Mouse (Mus musculus): ENCODE measurements around the gene Pam. TPM values are rescaled to one million over a fixed set of nuclear protein-coding genes. Genes with fewer than 3 reads are reported as not detected.
"Not testable (repeated sequence)": the region's sequence is repeated elsewhere in the genome, so short reads cannot be mapped to it uniquely, and the experiment has no call there.

Gene Pam
- total RNA-seq, 4 experiments from 2014 or later, result 632 to 807 (median 708) TPM

DNA sequence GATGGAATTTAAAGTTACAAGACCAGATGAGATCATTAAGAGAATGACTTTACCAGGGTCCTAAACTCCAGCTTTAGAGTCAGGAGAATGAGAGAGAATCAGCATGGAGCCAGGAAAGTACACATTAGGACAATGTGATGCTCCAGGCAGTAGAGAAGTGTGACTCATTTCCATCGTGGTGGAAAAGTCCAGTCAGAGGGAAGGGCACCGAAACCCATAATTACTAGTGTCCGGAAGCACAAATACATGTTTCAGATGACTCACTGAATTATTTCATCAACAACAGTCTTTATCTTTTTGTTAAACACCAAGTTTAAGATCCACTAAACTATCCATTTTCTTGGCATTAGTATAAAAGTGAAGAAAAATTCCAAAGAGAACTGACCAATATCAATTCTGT, 57.2 kb downstream of the Pam start:
- no peak for DNase-seq (ENCODE audit: low spot score)

DNA sequence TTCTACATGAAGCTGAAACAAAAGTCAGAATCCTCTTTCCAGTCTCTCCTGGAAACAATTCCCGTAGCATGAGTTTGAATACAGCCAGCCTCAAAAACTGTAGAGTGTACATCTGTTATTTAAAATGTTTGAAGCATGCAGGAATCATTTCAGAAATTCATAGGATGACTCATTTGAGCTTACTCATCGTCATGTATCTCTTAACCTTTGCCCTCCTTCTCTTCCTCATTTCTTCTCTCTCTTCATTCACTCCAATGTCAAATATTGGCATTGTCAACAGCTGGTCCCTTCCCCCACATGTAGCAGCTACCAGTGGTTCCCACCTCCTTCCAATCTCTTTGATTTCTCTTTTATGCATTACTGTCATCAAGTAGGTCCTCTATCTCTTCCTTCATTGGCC, 59.7 kb downstream of the Pam start:
- DNase-seq (ENCODE audit: low spot score), result no peak

DNA sequence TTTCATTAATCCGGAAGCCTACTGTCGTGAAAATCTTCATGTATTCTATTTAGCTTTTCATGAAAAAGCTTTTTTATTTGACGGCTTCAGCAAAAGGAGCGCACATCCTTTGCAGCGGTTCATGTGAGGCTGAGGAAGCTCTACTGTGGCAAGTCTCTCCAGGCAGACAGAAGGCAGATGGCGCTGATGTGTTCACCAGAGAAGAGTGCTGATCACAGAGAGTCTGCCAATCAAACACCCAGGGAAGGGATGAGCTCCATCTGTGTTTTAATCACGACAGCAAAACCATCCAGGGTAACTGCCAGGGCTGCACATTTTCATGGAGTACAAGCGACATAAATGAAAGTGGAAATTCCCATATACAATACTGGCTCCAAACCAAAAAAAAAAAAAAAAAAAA, 63.6 kb downstream of the Pam start:
- no peak for DNase-seq (ENCODE audit: low spot score)

DNA sequence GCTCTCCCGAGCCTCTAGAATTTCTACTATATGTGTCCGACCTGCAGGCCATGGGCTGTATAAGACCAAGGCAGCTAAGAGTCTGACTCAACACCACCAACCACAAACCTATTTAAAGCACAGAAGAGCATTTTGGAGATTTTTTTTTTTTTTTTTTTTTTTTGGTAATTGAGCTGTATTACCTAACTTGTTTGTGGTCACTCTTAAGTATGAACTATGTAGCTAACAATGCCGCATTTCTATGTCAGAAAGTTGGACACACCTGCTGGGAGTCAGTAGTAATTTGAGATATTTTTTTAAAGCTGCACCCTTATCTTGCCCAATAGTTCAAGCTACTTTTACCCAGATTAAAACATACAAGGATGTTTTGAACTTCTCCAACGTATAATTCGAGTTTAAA, 66.4 kb downstream of the Pam start:
- DNase-seq (ENCODE audit: low spot score), result no peak

DNA sequence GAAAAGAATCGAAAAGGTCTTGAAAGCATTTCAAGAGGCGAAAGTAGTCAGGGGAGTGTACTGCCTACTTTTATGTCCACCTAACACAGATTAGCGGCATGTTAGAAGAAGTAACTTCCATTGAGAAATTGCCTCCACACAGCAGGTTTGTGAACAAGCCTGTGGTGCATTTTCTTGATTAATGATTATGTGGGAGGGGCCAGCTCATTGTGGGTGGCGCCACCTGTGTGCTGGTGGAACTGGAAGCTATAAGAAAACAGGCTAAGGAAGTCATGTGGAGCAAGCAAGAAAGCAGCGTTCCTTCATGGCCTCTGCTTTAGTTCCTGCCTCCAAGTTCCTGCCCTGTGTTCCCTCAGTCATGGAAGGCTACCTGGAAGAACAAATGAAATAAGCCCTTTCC, 67.0 kb downstream of the Pam start:
- no peak for DNase-seq (ENCODE audit: low spot score)

DNA sequence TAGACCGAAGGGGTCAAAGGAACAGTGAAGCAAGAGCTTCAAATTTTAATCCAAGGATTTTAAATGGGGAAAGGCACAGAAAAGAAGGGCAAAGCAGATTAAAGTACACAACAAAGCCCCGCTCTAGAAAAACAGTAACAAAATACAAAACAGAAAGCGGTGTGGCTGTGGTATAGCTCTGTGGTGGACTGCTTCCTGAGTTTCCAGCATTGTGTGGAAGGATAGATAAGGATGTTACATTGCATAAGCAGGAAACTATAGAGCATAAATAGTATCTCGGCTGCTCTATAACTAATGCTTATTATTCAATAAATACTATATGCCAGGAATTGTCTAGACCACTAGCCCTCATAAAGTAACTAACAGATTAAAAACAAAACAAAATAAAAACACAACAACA, 67.5 kb downstream of the Pam start:
- no peak for DNase-seq (ENCODE audit: low spot score)

DNA sequence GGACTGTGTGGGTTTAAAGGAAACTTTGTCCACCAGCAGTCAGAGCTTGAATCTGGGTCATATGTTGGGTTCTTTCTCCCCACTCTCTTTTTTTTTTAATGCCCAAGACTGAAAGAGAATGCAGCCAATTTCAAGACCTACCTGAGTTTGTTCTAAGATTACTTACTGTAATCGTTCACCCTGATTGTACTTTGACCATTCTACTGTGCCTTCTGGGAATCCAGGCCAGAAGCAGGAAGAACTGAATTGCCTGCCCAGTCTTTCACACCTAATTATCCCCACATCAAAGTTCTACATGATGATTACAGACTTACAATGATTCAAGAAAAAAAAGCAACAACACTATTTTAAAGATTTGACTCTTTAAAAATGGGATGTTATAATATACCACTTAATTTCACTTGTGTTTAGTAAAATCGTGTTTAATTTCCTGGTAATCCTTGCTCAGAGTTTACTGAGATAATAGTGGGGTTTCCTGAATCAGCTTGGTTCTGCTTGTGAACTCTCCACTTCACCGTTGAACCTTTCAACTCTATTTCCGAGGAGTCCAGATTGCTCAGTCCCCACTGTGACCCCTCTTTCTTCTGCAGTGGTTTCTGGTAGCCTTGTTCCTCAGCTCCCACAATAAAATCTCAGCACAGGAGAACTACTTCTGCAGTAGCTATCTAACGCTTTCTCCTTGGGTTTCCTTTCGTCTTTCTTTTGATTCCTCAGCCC, 69.4 kb downstream of the Pam start:
- no peak for DNase-seq (ENCODE audit: low spot score)

DNA sequence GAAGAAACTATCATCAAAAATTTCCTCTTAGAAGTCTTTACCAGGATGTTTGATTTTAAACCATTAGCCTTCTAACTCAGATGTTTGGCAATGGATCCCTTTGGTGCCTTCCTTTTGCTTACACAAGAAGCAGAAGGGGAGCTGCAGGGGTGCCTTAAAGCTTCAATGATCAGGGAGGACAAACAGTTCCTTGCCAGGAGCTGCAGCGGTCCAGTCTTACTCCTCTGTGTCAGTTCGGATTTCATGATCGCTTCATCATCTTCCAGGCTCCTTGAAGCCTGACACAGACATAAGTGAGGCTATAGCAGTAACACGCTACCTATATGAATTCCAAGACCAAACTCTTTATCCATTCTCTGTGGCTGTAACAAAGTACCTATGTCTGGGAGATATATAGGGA, 71.6 kb downstream of the Pam start:
- no peak for DNase-seq (ENCODE audit: low spot score)

DNA sequence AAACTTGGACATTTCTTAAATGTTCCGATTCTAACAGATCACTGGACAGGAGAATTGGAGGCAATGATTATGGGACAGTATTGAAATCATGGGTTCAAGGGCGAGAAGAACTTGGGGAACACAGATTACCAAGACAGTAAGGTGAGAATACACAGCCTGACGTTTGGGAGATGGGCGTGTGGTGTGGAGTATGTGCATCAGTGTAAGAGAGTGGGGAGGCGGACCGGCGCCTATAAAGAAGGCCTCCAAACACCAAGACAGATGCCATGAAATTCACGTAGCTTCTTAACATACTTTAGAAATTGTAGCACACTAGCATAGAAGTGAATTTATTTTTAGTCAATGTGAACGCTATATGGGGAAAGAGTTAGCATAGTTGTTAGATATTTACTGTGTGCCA, 76.5 kb downstream of the Pam start:
- DNase-seq (ENCODE audit: low spot score), result no peak

DNA sequence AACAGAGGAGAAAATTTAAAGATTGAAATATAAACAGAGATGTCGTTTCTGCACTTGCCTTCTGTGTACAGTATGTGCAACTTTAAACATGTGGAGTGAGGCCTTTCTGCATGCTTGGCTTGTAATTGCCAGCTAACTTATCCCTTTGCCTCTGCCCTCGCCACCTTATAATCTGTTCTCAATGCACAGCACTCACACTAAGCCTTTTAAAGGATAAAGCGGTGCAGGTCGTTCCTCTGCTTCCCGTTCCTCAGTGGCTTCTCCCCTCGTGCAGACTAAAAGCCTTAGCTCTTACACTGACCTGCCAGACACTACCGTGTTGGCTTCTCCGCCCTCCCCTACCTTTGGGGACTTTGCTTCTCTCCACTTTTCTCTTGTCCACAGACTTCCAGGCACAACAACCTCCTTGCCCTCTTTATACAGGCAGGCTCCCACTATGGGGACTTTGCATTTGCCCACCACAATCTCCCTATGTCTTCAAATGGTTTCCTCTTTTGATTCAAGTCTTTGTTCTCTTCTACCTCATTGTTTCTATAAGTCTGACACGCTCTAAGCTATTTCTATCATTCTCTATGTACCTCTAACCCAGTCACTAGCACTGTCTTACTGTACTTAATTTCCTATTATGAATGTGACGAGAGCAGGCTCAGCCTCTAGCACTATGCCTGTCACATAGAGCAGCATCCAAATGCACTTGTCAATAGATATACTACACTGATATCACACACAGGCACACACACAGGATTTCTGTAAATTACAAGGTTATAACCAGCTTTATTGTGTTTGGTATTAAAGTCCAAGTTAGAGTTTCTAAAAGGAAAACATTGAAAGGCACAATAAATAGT, 79.2 kb downstream of the Pam start:
- no peak for DNase-seq (ENCODE audit: low spot score)

DNA sequence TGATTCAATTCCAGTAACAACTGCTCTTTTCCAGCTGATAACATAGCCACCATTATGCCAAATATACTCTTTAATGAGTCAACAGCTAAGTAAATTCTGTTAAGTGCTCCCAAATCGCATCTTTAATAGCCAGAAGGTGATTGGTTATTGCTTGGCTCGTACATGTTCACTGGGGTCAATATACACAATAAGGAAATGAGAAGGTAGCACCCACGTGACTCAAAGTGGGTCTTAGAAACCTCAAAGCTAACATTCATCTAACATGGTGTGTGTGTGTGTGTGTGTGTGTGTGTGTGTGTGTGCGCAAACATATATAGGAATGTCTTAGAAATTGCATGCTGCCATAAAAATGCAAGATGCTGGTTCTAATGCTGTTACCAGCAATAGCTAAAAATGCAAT, 79.9 kb downstream of the Pam start:
- no peak for DNase-seq (ENCODE audit: low spot score)

DNA sequence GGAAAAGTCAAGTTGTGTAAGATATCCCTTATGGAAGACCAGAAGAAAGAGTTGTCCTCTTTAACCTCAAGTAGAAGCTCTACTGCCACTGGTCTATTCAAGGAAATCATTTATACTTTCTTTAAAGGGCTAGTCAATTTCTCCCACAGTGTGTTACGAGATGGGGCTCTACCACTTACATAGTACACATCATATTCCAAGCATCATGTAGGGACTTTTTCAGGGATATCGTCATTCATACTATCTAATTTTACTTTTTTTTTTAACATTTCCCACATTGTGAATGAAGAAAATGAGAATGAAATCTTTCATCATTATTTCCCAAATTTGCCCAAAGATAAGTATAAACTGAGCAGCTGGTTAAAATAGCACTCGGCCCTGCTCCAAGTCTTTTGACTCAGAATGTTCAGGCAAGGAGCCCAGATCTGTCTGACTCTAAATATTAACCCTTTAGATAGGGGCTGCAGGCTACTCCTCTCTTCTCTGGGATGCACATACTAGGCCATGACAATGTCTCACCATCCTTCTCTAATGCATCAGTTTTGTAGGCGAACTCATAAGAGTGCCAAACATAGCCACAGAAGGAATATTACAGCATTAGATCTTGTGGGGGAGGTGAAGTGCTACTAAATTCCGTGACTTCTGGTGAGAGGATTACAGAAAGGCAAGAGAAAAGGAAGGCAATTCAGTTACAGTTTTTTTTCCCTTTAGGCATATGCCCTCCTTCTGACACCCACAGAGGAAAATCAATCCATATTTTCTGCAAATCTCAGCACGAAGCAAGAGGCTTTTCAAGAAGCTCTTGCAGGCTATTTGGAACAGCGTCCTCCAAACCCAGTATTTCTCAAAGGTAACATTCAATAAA, 92.7 kb downstream of the Pam start:
- peak; percentile 70 for DNase-seq (ENCODE audit: low spot score)

DNA sequence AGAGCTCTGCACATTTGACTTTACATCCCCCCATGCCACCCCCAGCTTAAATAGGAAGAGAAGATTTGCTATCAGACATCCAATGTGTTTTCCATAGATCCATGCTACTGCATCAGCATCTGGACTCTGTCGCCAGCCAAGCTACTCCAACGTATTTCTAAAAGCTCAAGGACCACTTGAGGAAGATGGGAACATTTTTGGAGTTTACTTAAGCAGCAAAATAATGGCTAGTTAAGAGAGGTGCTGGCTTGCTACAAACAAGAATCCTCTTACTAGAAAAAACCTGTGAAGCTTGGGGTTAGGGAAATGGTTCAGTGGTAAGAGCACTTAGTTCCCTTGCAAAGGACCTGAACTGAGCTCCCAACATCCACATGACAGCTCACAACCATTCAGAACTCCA, 96.0 kb downstream of the Pam start:
- no peak for DNase-seq (ENCODE audit: low spot score)

DNA sequence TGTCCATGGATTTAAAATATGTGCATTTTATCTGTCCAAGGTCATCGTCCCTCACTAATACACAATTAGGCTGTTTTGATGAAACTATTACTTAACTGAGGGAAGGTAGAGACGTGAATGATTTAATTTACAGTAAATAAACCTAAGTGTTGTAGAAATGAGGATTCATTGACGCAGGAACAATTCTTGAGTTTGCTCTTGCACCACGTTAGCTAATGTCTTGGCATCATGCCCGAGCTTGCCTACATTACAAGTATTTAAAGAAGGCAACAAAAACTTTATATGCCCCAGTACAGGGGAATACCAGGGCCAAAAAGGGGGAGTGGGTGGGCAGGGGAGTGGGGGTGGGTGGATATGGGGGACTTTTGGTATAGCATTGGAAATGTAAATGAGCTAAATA, 96.5 kb downstream of the Pam start:
- DNase-seq (ENCODE audit: low spot score), result not testable (repeated sequence)

DNA sequence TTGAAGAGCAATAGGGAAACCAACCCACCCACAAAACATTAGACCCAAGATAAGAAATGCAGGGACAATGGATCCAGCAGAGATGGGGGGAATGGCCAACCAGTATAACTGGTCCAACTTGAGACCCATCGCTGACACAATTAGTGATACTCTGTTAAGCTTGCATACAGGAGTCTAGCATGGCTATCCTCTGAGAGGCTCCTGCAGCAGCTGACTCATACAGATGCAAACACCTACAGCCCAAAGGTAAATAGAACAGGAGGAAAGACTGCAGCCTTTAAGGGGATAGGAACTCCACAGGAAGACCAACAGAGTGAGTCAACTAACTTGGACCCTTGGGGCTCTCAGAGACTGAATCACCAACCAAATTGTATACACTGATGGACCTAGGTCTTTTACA, 98.4 kb downstream of the Pam start:
- DNase-seq (ENCODE audit: low spot score), result no peak

DNA sequence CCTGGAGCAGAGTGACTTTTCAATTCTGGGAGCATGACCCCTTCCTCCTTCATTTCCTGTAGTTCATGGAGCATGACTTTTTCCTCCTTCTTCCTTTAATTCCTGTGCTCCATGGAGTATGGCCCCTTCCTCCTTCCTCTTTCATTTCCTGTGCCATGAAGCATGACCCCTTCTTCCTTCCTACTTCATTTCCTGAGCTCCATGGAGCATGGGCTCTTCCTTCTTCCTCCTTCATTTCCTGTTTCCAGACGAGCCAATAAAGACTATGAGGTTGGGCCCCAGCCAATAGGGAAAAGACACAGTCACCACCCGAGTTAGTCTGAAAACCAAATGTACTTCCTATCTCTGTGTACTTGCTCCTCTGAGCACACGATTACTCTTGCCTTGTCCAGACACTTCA, 103.5 kb downstream of the Pam start:
- peak; percentile 6 for DNase-seq (ENCODE audit: low spot score)

DNA sequence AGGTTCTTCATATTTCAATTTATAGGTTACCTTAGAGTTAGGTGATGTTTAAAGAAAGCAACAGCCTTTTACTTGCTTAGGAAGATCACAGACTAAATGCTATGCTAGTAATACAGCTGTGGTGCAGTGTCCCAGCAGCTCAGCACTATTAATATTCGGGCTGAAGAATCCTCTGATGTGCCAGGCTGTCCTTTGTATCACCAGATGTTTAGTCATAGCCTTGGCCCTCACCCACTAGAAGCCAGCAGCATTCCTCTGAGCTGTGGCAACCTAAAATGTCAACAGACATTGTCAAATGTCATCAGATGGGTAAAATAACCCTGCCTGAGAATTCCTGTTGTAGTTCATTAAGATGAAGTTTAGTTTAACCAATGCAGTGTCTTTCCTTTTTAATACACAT, 112.3 kb downstream of the Pam start:
- no peak for DNase-seq (ENCODE audit: low spot score)

DNA sequence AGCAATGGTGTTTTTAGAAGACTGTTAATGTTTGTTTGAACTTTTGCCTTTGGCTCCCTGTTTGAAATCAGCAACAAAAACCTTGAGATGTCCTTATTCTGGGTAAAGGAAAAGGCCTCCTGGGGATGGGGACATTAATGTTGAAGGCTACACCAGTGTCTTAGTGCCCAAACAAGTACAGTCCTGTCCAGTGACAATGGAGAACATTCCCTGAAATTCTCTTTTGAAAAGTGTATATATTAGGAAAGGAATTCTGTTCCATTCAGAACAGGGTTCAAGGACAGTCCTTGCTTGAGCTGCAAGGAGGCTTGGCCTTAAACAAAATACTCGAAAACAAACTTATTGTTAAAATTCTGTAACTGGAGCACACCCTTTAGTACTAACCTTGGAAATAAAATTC, 116.0 kb downstream of the Pam start:
- DNase-seq (ENCODE audit: low spot score), result no peak

DNA sequence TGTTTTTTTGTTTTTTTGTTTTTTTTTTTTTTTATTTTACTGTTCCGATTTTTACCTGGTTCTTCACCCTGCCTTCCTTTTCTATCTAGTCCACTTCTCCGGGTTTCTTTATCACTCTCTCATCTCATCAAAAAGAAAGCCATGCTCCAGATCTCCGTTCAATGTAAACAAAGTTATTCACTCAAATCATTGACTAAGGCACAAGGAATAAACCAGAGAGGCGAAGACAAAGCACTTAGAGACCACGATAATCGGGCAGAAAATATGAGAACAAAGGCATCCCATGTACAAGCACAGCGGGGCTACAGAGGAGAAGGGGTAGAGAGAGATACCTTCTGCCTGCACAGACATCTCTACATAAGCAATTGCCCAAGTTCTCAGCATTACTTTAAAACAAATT, 117.9 kb downstream of the Pam start:
- DNase-seq (ENCODE audit: low spot score), result no peak

DNA sequence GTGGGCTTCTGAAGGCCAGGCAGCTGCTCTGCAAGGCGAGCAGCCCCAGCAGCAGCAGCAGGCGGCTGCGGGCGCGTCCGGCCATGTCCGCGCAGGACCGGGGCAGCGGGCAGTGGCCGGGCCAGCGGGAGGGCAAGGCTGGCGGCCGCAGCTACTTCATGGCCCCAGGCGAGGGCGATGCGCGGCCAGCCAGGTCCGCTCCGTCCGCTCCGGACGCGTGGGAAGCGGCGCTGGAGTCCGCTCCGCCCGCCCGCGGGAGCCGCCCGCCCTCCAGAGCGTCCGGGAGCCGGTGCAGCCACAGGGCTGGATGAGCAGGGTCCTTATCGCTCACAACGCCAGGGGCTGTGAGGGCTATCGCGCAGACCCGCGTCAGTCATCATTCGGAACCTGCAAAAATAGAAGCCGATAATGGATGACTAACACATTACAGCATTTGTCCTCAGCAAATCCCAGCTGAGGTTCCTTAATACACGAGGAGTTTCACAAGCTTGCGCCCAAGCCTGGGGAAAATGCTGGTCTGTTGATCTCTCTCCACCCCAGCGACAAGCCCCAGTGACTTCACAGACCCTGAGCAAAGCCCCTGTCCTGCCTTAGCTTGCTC, 118.5 kb downstream of the Pam start:
- peak; percentile 83 for DNase-seq (ENCODE audit: low spot score)

DNA sequence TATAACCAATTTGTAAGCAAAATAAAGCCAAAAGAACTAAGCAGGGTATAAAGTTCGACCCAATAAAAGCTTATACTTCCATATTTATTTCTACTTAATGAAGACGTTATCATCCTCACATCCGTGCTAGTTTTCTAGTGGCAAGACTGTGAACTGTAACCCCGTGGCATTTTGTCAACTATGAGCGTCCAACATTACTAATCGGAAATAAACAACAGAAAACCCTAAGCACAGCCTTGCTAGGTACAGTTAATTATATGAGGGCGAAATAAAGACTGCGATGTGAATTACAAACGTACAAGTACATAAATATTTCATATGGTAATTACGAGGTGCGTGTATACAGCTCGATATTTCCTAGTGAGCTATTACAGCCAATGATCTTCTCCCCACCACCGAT, 119.4 kb downstream of the Pam start:
- peak; percentile 50 for DNase-seq (ENCODE audit: low spot score)

DNA sequence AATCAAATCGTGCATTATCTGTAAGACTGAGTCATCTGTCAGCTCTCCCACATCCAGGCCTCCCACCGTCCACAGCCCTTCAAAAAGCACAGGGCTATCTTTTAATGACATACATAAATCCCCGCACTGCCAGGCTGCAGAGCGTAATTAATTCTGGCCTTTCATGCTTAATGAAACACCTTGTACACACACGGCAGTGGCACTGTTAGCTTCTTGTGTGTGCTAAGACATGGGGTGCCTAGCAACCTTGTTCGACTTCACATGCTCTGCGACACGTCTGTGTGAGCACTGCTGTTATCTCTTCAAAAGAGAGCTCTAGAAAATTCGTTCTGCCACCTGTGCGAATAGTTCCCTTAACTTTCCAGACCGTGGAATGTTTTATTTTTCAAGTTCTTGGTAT, 120.5 kb downstream of the Pam start:
- DNase-seq (ENCODE audit: low spot score), result no peak
